Mouse (Mus musculus): ENCODE results near the gene Sumo2.
A peak's percentile ranks its signal among the peaks of the same experiment; 100 is the strongest.
"Not testable (repeated sequence)": the region's sequence is repeated elsewhere in the genome, so short reads cannot be mapped to it uniquely, and the experiment has no call there.

Sumo2 gene

DNA sequence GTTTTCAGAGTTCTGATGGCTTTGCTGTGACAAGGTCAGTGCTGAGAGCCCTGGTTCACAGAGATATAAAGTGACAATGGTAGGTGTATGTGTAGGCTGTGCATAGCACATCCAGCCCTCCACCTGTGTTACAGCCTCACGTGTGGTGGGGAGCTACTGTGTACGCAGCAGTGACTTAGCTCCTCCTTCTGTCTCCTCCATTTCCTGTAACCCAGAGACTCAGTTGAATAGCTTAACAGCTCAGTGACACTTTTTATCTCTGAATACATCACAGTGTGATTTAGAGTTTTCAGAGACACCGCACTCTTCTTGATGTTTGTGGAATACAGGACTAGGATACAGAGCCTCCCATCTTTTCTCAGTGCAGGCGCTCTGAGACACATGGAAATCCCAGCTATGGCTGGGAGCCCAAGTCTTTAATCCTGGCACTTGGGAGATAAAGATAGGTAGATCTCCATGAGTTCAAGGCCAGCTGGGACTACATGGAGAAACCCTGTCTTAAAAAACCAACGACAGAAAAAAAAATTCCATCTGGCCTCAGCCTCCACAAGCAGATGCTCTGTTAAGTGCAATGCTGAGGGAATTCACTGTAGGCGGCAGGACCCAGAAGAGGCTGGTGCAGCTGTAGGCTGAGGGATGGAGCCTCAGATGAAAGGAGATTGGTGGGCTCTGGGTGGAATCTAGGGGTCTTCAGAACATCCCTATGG lies 54.4 kb downstream of the Sumo2 start:
- no peak for DNase-seq

DNA sequence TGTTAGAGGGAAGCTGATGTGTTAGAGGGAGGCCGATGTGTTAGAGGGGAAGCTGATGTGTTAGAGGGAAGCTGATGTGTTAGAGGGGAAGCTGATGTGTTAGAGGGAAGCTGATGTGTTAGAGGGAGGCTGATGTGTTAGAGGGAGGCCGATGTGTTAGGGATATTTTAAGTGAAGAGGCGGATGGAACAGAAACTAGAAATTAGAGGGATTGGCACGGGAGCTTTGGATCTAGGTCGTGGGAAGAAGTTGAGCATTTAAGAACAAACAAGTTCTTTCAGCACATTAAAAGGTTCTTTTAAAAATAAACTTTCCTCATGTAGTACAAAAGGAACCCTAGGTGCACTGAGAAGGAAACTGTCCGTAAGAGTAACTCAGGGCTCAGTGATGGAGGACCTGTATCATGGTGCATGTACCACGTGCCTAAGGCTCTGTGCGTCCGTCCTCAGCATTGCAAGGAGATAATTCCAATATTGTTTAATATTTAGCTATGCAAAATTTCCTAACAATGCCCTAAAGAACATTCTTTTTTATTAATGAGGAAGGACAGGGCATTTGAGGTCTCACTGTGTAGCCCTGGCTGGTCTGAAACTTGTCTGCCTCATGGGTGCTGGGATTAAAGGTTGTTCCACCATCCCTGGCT lies 57.7 kb downstream of the Sumo2 start:
- DNase-seq = no peak

DNA sequence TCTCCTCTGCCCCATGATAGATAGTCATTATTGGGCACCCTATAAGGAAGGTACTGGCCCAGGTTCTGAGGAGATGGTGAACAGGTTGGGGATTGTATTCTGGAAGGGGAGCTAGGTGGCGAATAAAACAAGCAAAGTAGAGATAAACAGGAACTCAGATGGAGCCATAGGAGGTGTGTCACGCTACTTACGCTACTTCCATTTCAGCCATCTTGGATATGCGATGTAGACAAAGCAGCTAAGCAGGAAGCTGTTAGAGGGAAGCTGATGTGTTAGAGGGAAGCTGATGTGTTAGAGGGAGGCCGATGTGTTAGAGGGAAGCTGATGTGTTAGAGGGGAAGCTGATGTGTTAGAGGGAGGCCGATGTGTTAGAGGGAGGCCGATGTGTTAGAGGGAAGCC lies 58.7 kb downstream of the Sumo2 start:
- DNase-seq = not testable (repeated sequence)

DNA sequence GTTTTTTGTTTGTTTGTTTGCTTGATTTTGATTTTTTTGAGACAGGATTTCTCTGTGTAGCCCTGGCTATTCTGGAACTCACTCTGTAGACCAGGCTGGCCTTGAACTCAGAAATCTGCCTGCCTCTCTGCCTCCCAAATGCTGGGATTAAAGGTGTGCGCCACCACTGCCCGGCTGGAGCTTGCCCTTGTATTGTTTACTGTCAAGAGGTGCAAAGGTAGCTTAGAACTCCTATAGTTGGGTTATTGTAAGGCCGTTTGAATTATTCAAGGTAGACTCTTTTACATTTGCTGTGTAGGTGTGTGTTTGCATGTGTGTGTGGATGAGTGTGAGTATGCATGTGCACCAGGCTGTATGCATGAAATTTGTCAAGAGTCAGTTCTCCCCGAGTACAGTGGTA lies 59.4 kb downstream of the Sumo2 start:
- DNase-seq = not testable (repeated sequence)

DNA sequence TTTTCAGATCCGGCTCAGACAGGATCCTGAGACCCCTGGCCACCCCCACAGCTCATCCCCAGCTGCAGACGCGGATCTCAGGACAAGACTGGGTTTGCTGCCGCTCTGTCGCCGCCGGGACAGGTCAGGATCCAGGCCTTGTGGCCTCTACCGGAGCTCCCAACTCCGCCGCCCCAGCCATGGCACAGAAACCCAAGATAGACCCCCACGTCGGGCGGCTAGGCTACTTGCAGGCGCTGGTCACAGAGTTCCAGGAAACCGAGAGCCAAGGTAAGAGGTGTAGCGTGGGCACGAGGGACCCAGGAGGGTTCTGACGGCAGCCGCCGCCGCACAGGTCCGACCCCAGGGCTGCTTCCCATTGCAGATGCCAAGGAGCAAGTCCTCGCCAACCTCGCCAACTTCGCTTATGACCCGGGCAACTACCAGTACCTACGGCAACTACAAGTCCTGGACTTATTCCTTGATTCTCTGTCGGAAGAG lies 60.3 kb downstream of the Sumo2 start:
- DNase-seq = no peak

DNA sequence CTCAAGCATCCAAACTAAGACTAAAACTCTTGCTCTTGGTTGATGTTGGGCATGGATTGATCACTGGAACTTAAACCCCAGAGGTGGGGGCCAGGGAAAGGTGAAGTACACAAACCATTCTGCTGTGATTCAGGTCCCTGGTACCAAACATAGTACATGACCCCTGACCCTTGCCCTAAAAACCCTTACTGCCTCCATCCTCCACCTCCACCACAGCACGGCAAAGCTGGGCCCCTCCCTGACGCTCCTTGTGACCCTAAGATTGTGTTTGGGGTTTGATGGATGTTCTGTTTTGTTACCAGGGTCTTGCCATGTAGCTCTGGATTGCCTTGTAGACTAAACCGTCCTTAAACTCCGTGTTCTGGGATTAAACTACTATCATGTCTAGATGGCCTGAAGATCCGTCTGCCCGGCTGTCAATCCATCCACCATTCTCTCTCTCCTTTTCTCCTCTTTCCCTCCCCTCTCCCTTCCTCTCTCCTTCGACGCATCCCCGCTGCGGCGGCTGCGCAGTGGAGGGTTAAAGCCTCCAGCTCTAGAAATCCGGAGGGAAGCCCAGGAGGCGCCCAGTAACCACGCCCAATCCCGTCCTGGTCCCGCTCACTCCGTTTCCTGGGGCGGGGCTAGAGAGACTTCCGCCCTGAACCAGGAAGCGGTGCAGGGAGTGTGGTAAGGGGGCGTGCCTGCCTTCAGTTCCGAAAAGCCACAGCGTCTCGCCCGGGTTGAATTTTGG lies 60.9 kb downstream of the Sumo2 start, which contains the start of gene Armc7:
TSS of gene Armc7 (plus strand) at position 643 of the 733 bp plus-strand sequence.
- DNase-seq = peak; percentile 99

DNA sequence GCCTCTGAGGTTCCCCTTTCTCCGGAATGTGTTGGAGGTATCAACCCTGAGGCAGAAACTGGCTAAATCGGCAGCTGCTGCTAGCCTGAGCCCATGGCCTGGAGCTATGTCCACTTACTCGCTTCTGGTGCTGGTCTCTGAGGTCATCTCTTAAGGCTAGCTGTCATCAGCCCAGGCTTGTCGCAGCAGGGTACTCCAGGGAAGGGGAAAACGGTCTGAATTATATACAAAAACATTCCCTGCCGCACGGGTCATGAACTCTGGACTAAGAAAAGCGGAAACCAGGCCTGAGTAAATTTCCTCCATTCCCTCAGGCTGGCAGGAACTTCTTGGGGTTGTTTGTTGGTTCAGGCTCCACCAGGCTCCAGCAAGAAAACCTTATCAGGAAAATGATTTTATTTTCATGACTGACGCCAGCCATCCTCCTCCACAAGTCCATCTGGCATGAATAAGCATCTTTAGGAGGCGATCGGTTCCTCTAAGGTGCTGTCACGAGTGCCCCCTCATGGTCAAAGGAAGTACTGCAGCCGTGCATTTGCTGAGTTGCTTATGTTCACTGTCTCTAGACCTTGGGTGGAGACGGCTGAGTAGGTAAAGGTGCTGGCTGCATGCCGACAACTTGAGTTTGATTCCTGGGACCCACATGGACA lies 62.3 kb downstream of the Sumo2 start:
- DNase-seq = peak; percentile 92

Measured in embryo, embryonic 11 days (tissue).